Mouse (Mus musculus): ENCODE results near the gene Ttc17.

DNA sequence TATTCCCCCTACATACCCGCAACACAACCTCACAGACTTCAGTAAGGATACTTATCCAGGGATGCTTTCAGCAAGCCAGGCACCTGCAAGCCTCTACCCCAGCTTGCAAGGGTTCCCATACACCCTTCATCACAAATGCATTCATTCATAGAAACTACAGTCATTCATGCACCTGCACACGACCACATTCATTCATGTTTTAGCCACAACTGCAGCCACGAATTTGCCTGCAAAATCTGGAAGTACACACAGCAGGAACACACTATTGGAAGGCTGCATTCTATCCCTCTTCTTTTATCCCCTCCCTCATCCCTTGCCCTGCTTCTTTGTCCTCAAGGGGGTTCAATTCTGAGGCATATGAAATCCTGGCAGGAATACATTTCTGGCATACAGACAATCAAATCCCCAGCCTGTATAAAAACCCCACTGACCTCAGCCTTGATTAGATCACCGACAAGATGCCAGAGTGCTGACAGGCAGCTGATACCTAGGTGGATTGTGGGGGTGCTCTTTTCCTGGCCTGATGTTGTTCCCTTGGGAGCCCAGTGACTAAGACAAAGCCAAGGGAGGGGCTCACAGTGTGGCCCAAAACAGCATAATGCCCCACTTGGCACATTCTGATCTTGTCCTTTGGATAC is 139.2 kb downstream of the Ttc17 start:
- TF ChIP-seq POLR2A (IDR thresholded peaks at IDR 0.05; ENCODE audit: low read depth, low read length): no peak
- TF ChIP-seq CTCF (IDR thresholded peaks at IDR 0.05; ENCODE audit: extremely low read depth, insufficient read depth, insufficient read length, insufficient replicate concordance): no peak
